Mouse (Mus musculus): Measurements from ENCODE around the gene Dynlrb1. TPM values are rescaled to one million over a fixed set of nuclear protein-coding genes. Genes with fewer than 3 reads are reported as not detected.

Gene Dynlrb1
- polyA plus RNA-seq, 1 experiment from 2014 or later = 460 TPM

DNA sequence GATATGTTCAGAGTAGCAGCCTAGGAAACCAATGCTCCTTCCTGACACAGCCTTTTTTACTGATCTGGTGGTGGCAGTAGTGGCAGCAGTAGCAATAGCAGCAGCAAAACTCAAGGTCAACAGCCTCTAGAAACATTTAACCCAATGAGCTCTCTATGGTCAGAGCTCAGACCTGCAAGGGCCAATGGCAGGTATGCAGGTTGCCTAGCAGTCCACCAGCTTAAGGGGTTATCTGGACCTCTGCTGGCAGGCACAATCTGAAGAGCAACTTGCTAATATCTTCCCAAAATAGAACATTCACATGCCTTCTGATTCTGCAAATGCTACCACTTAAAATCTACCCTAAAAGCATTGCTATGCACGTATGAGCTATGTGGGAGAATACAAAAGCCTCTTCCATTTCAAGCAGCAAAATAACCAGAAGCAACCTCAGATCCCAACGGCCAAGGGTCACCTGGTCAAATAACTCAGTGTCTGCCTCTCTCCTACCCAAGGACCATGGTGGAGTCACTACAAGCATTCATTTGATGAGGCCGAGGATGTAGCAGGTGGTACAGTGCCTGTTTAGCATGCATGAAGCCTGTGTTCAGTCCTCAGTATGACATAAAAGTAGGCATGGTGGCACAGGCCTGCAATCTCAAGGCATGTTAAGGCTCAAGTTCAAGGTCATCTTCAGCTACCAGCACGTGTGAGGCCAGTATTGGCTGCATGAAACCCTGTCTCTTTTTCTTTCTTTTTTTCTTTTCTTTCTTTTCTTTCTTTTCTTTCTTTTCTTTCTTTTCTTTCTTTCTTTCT is 51.3 kb downstream of the Dynlrb1 start:
- 89% methylated on average over 4 of the region's 4 CpGs for WGBS
- no peak overlapping the region for H3K4me2 ChIP-seq (ENCODE audit: low read depth, low read length, severe bottlenecking)
- H3K4me3 ChIP-seq (ENCODE audit: low read depth, low read length) = no peak overlapping the region
- no peaks in the 10 kb centered on the region for H3K4me1 ChIP-seq (replicated peaks; ENCODE audit: control insufficient read depth, insufficient read depth, low read length)
- H3K36me3 ChIP-seq (ENCODE audit: control insufficient read depth, insufficient read depth, low read length) = no peaks in the 10 kb centered on the region
- no peak overlapping the region for H3K9ac ChIP-seq (ENCODE audit: low read length)
- H3K27me3 ChIP-seq (ENCODE audit: control insufficient read depth, insufficient read depth, low read length) = no peaks in the 10 kb centered on the region
- ATAC-seq (replicated peaks; ENCODE audit: low FRiP score) = no peak
- no peak for DNase-seq (ENCODE audit: low spot score)
- no peaks in the 10 kb centered on the region for H3K9me3 ChIP-seq (ENCODE audit: control insufficient read depth, low read length)
- H3K27ac ChIP-seq (ENCODE audit: low read depth, low read length) = no peak overlapping the region

DNA sequence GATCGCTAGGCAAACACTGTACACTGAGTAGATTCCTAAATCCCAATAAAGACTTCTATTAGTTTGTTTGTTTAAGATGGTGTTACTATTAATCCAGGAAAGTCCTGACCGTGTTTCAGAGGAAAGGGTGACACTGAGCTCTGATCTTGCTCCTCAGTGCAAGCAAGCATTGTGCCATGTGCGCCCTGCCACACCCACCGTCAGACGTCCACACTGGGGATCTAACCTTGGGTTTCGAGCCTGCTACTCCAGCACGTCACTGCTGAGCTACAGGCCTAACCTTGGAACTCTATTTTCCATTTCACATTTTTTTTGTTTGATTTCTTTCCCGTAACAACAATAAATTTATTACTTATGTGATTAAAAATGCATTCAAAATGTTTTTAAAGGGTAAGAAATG is 53.7 kb downstream of the Dynlrb1 start:
- H3K9ac ChIP-seq (ENCODE audit: low read length) = no peak overlapping the region
- ATAC-seq (replicated peaks; ENCODE audit: low FRiP score) = no peak
- H3K4me1 ChIP-seq (replicated peaks; ENCODE audit: control insufficient read depth, insufficient read depth, low read length) = no peaks in the 10 kb centered on the region
- H3K4me3 ChIP-seq (ENCODE audit: low read depth, low read length) = no peak overlapping the region
- no peaks in the 10 kb centered on the region for H3K9me3 ChIP-seq (ENCODE audit: control insufficient read depth, low read length)
- WGBS = 92% methylated on average over 8 of the region's 8 CpGs
- no peak overlapping the region for H3K27ac ChIP-seq (ENCODE audit: low read depth, low read length)
- no peak overlapping the region for H3K4me2 ChIP-seq (ENCODE audit: low read depth, low read length, severe bottlenecking)
- H3K27me3 ChIP-seq (ENCODE audit: control insufficient read depth, insufficient read depth, low read length) = no peaks in the 10 kb centered on the region
- DNase-seq (ENCODE audit: low spot score) = no peak
- no peaks in the 10 kb centered on the region for H3K36me3 ChIP-seq (ENCODE audit: control insufficient read depth, insufficient read depth, low read length)

- Histone ChIP-seq H3K9me3 (ENCODE audit: control insufficient read depth, low read length) (no peaks in the 10 kb centered on the region), H3K4me3 (ENCODE audit: low read depth, low read length) (no peak overlapping the region), H3K27ac (ENCODE audit: low read depth, low read length) (no peak overlapping the region), H3K4me2 (ENCODE audit: low read depth, low read length, severe bottlenecking) (no peak overlapping the region), H3K4me1 (replicated peaks; ENCODE audit: control insufficient read depth, insufficient read depth, low read length) (no peaks in the 10 kb centered on the region), H3K9ac (ENCODE audit: low read length) (no peak overlapping the region), H3K36me3 (ENCODE audit: control insufficient read depth, insufficient read depth, low read length) (peaks cover 7% of the 10 kb centered on the region; the same call in 1 of the 2 replicates), H3K27me3 (ENCODE audit: control insufficient read depth, insufficient read depth, low read length) (no peaks in the 10 kb centered on the region)
- 87% methylated on average over 2 of the region's 2 CpGs for WGBS
- ATAC-seq (replicated peaks; ENCODE audit: low FRiP score) (no peak), DNase-seq (ENCODE audit: low spot score) (no peak)
Observed at GRCm38 (mm10) chr2:155293382-155293781, 57.0 kb downstream of the Dynlrb1 start.

DNA sequence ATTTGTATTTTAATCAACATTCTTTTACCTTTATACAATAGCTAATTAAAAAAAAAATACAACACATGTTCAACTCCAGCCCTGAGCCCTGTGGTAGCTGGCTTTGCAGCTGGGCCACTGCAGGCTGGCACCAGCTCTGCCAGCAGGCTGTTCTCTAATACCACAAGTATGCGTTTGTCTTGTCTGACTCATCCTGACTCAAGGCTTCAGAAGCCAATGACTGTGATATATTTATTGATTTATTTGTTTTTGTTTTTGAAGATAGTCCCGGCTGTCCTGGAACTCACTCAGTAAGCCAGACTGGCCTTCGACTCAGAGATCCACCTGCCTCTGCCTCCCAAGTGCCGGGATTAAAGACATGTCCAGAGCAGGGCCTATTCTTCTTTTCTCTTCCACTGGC is 57.6 kb downstream of the Dynlrb1 start:
- Histone ChIP-seq H3K9me3 (ENCODE audit: control insufficient read depth, low read length) (no peaks in the 10 kb centered on the region), H3K4me3 (ENCODE audit: low read depth, low read length) (no peak overlapping the region), H3K27me3 (ENCODE audit: control insufficient read depth, insufficient read depth, low read length) (no peaks in the 10 kb centered on the region), H3K27ac (ENCODE audit: low read depth, low read length) (no peak overlapping the region), H3K4me2 (ENCODE audit: low read depth, low read length, severe bottlenecking) (no peak overlapping the region), H3K4me1 (replicated peaks; ENCODE audit: control insufficient read depth, insufficient read depth, low read length) (no peaks in the 10 kb centered on the region), H3K9ac (ENCODE audit: low read length) (no peak overlapping the region), H3K36me3 (ENCODE audit: control insufficient read depth, insufficient read depth, low read length) (peaks cover 10% of the 10 kb centered on the region; the same call in 1 of the 2 replicates)
- ATAC-seq (replicated peaks; ENCODE audit: low FRiP score) (no peak), DNase-seq (ENCODE audit: low spot score) (no peak)
- 93% methylated on average over 4 of the region's 4 CpGs for WGBS

DNA sequence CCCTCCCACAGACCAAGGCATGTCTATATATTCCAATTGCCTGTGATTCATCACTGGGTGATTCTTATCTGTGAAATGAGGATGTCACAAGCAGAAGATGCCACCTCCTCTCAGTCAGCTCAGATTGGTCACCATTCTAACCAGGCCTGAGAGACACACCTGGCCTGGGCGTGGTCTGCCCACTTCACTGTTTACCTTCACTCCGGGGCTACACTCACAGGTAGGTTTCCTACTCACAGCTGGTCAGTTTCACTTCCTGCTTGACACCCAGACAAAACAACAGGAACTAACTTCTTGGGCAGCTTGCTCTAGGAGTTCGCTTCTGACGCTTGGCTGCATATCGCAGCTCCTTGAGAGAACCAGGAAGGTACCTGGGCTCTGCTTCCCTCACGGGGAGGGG is 59.1 kb downstream of the Dynlrb1 start:
- Histone ChIP-seq H3K9me3 (ENCODE audit: control insufficient read depth, low read length) (no peaks in the 10 kb centered on the region), H3K4me1 (replicated peaks; ENCODE audit: control insufficient read depth, insufficient read depth, low read length) (no peaks in the 10 kb centered on the region), H3K9ac (ENCODE audit: low read length) (no peak overlapping the region), H3K27ac (ENCODE audit: low read depth, low read length) (no peak overlapping the region), H3K27me3 (ENCODE audit: control insufficient read depth, insufficient read depth, low read length) (no peaks in the 10 kb centered on the region), H3K4me3 (ENCODE audit: low read depth, low read length) (no peak overlapping the region), H3K36me3 (ENCODE audit: control insufficient read depth, insufficient read depth, low read length) (peaks cover 10% of the 10 kb centered on the region; the same call in 1 of the 2 replicates), H3K4me2 (ENCODE audit: low read depth, low read length, severe bottlenecking) (no peak overlapping the region)
- DNase-seq (ENCODE audit: low spot score) (no peak), ATAC-seq (replicated peaks; ENCODE audit: low FRiP score) (no peak)
- WGBS = 97% methylated on average over 6 of the region's 6 CpGs

GRCm38 (mm10) chr2:155299563-155299962 is 63.2 kb downstream of the Dynlrb1 start:
- peaks cover 10% of the 10 kb centered on the region; the same call in 1 of the 2 replicates for H3K36me3 ChIP-seq (ENCODE audit: control insufficient read depth, insufficient read depth, low read length)
- no peak overlapping the region for H3K27ac ChIP-seq (ENCODE audit: low read depth, low read length)
- no peak for DNase-seq (ENCODE audit: low spot score)
- H3K27me3 ChIP-seq (ENCODE audit: control insufficient read depth, insufficient read depth, low read length) = no peaks in the 10 kb centered on the region
- no peaks in the 10 kb centered on the region for H3K4me1 ChIP-seq (replicated peaks; ENCODE audit: control insufficient read depth, insufficient read depth, low read length)
- H3K4me3 ChIP-seq (ENCODE audit: low read depth, low read length) = no peak overlapping the region
- H3K4me2 ChIP-seq (ENCODE audit: low read depth, low read length, severe bottlenecking) = no peak overlapping the region
- ATAC-seq (replicated peaks; ENCODE audit: low FRiP score) = no peak
- WGBS = 92% methylated on average over 4 of the region's 4 CpGs
- H3K9ac ChIP-seq (ENCODE audit: low read length) = no peak overlapping the region
- H3K9me3 ChIP-seq (ENCODE audit: control insufficient read depth, low read length) = no peaks in the 10 kb centered on the region

Other genes with a start within 250 kb of the Dynlrb1 start
- 0.27 and 0.40 TPM in 2 replicates for gene Gm14226, start 218.3 kb upstream of the Dynlrb1 start, polyA plus RNA-seq (2014; fragmentation: Nextera tagmentation; extraction: Ambion mirVana)
- 91.8 and 95.8 TPM in 2 replicates for gene Ahcy, start 162.0 kb upstream of the Dynlrb1 start, polyA plus RNA-seq (2014; fragmentation: Nextera tagmentation; extraction: Ambion mirVana)
- 61.2 and 70.0 TPM in 2 replicates for gene Itch, start 103.0 kb upstream of the Dynlrb1 start, polyA plus RNA-seq (2014; fragmentation: Nextera tagmentation; extraction: Ambion mirVana)
- 129 and 148 TPM in 2 replicates for gene Map1lc3a, start 39.8 kb downstream of the Dynlrb1 start, polyA plus RNA-seq (2014; fragmentation: Nextera tagmentation; extraction: Ambion mirVana)
- 55.9 and 56.3 TPM in 2 replicates for gene Pigu, start 120.9 kb downstream of the Dynlrb1 start, polyA plus RNA-seq (2014; fragmentation: Nextera tagmentation; extraction: Ambion mirVana)
- gene Trp53inp2, start 144.5 kb downstream of the Dynlrb1 start, polyA plus RNA-seq (2014; fragmentation: Nextera tagmentation; extraction: Ambion mirVana) = 60.3 and 63.0 TPM in 2 replicates
- gene Ncoa6, start 237.4 kb downstream of the Dynlrb1 start, polyA plus RNA-seq (2014; fragmentation: Nextera tagmentation; extraction: Ambion mirVana) = 34.3 and 35.6 TPM in 2 replicates

Measured in forebrain, embryonic 11.5 days (tissue).